Comparison of ENCODE assay signal across 8 mouse cellular contexts in genomic region chr4:132639191-132639713, GRCm38 (mm10). TPM values are rescaled to one million over a fixed set of nuclear protein-coding genes. Genes with fewer than 3 reads are reported as not detected.
DNase-seq lines count a peak whose midpoint lies in the region; ATAC-seq and TF ChIP-seq lines count a peak whose summit lies in the region.

No protein-coding gene starts in this region.

- no peak for ATAC-seq in hindbrain, embryonic 11.5 days (ENCODE audit: low FRiP score)
- ATAC-seq in liver, postnatal 0 days: peak; percentile 63

- H3K4me1 ChIP-seq in kidney, adult 2 months (ENCODE audit: control insufficient read depth, insufficient read depth, low read length): no peaks in the 10 kb centered on the region
- H3K4me1 ChIP-seq in E14TG2a.4 (replicated peaks; ENCODE audit: low read depth, low read length): peaks cover 40% of the 10 kb centered on the region
- H3K4me1 ChIP-seq in cortical plate, adult 2 months (ENCODE audit: control insufficient read depth, insufficient read depth, low read length): no peaks in the 10 kb centered on the region
- 0 out of 2 replicates have a peak, but pooled peaks cover 2% of the 10 kb centered on the region for H3K4me1 ChIP-seq in hindbrain, embryonic 11.5 days (replicated peaks; ENCODE audit: control insufficient read depth, insufficient read depth, low read length)
- H3K4me1 ChIP-seq in liver, postnatal 0 days (ENCODE audit: insufficient read depth): peaks cover 7% of the 10 kb centered on the region

- H3K9ac ChIP-seq in hindbrain, embryonic 11.5 days (ENCODE audit: low read depth, low read length): peak overlapping the region; percentile 90
- H3K9ac ChIP-seq in liver, postnatal 0 days (replicated peaks): peak overlapping the region; percentile 90

- no peaks in the 10 kb centered on the region for H3K9me3 ChIP-seq in E14TG2a.4 (ENCODE audit: low read length)
- no peaks in the 10 kb centered on the region for H3K9me3 ChIP-seq in hindbrain, embryonic 11.5 days (ENCODE audit: control insufficient read depth, low read length)
- no peaks in the 10 kb centered on the region for H3K9me3 ChIP-seq in liver, postnatal 0 days (ENCODE audit: low read length)

- peak overlapping the region; percentile 76 for H3K4me3 ChIP-seq in kidney, adult 2 months (ENCODE audit: insufficient read depth, low read depth, low read length)
- peak overlapping the region; percentile 97 for H3K4me3 ChIP-seq in E14TG2a.4 (replicated peaks; ENCODE audit: low read length)
- H3K4me3 ChIP-seq in cortical plate, adult 2 months (ENCODE audit: insufficient read depth, low read length): peak overlapping the region; percentile 56
- peak overlapping the region; percentile 95 for H3K4me3 ChIP-seq in hindbrain, embryonic 11.5 days (ENCODE audit: low read depth, low read length)
- peak overlapping the region; percentile 89 for H3K4me3 ChIP-seq in liver, postnatal 0 days (ENCODE audit: low read depth, low read length)

- no peak for TF ChIP-seq CTCF in kidney, adult 2 months (conservative IDR thresholded peaks at IDR 0.05; ENCODE audit: insufficient read depth, insufficient read length, low read depth, low read length)
- TF ChIP-seq CTCF in E14TG2a.4 (conservative IDR thresholded peaks at IDR 0.05; ENCODE audit: low read length): no peak
- TF ChIP-seq CTCF in cortical plate, adult 2 months (IDR thresholded peaks at IDR 0.05; ENCODE audit: extremely low read depth, insufficient read depth, low read length): no peak
- no peak for TF ChIP-seq CTCF in liver, postnatal 0 days (IDR thresholded peaks at IDR 0.05; ENCODE audit: low read depth)

- no peak for TF ChIP-seq POLR2A in kidney, adult 2 months (IDR thresholded peaks at IDR 0.05; ENCODE audit: low read depth, low read length)
- TF ChIP-seq POLR2A in cortical plate, adult 2 months (IDR thresholded peaks at IDR 0.05; ENCODE audit: extremely low read depth, insufficient read depth, low read length): no peak

- WGBS in kidney, adult 2 months: 2% methylated on average over 35 of the region's 35 CpGs
- WGBS in hindbrain, embryonic 11.5 days: 0% methylated on average over 30 of the region's 35 CpGs
- under 1% methylated on average over 32 of the region's 35 CpGs for WGBS in liver, postnatal 0 days (ENCODE audit: insufficient replicate concordance)

- peak overlapping the region; percentile 46 for H3K27ac ChIP-seq in kidney, adult 2 months (ENCODE audit: insufficient read depth, low read depth, low read length)
- no peak overlapping the region for H3K27ac ChIP-seq in cortical plate, adult 2 months (ENCODE audit: insufficient read depth, low read length)
- H3K27ac ChIP-seq in hindbrain, embryonic 11.5 days (ENCODE audit: low read depth, low read length): peak overlapping the region; percentile 80
- peak overlapping the region; percentile 88 for H3K27ac ChIP-seq in liver, postnatal 0 days (ENCODE audit: low read depth)

- H3K27me3 ChIP-seq in kidney, adult 2 months (replicated peaks; ENCODE audit: control insufficient read depth, insufficient read depth, low read length): no peaks in the 10 kb centered on the region
- H3K27me3 ChIP-seq in E14TG2a.4 (ENCODE audit: insufficient read depth, low read length): no peaks in the 10 kb centered on the region
- H3K27me3 ChIP-seq in hindbrain, embryonic 11.5 days (ENCODE audit: control insufficient read depth, insufficient read depth, low read length): no peaks in the 10 kb centered on the region
- no peaks in the 10 kb centered on the region for H3K27me3 ChIP-seq in liver, postnatal 0 days (ENCODE audit: insufficient read depth, low read length)
- no peaks in the 10 kb centered on the region for H3K27me3 ChIP-seq in splenic B cell, adult 2 months (ENCODE audit: control insufficient read depth, insufficient read depth, low read length, poor library complexity, severe bottlenecking)

- peak; percentile 32 for DNase-seq in kidney, adult 2 months
- DNase-seq in kidney, adult 18-20 months: no peak
- DNase-seq in hindbrain, embryonic 11.5 days (ENCODE audit: low spot score): no peak
- DNase-seq in liver, postnatal 0 days: no peak
- peak; percentile 27 for DNase-seq in splenic B cell, adult 2 months (ENCODE audit: low read depth, low spot score)
- no peak for DNase-seq in retina, postnatal 1 day

- peak overlapping the region; percentile 89 for H3K4me2 ChIP-seq in hindbrain, embryonic 11.5 days (replicated peaks; ENCODE audit: low read depth, low read length)
- peak overlapping the region; percentile 88 for H3K4me2 ChIP-seq in liver, postnatal 0 days (ENCODE audit: low read depth, low read length)

- no peaks in the 10 kb centered on the region; the same call in 1 of the 2 replicates for H3K36me3 ChIP-seq in kidney, adult 2 months (ENCODE audit: control insufficient read depth, insufficient read depth, low read length)
- peaks cover 26% of the 10 kb centered on the region for H3K36me3 ChIP-seq in E14TG2a.4 (ENCODE audit: insufficient read depth, low read length)
- H3K36me3 ChIP-seq in hindbrain, embryonic 11.5 days (ENCODE audit: control insufficient read depth, insufficient read depth, low read length): no peaks in the 10 kb centered on the region
- no peaks in the 10 kb centered on the region; the same call in 1 of the 2 replicates for H3K36me3 ChIP-seq in liver, postnatal 0 days (replicated peaks; ENCODE audit: insufficient read depth, low read length)
- peaks cover 3% of the 10 kb centered on the region; the same call in 1 of the 2 replicates for H3K36me3 ChIP-seq in splenic B cell, adult 2 months (ENCODE audit: control insufficient read depth, insufficient read depth, low read length, poor library complexity, severe bottlenecking)

- TF ChIP-seq EP300 in liver, postnatal 0 days (IDR thresholded peaks at IDR 0.05; ENCODE audit: low read depth): no peak

RNA-seq across cellular contexts. Expression of gene Eya3, which starts 0.5 kb away (rescaled TPM):
- 19.0 and 21.6 TPM in 2 replicates for polyA plus RNA-seq in kidney, adult 2 months (2012; rRNA removed)
- 24.5 and 25.5 TPM in 2 replicates for polyA plus RNA-seq in cortical plate, adult 2 months (2012; rRNA removed)
- polyA plus RNA-seq in hindbrain, embryonic 11.5 days (2014; fragmentation: Nextera tagmentation; extraction: Ambion mirVana): 21.9 and 34.1 TPM in 2 replicates
- 6.0 and 6.3 TPM in 2 replicates for polyA plus RNA-seq in liver, postnatal 0 days (2015; fragmentation: Nextera tagmentation; extraction: Ambion mirVana)

Comparison
In these comparisons a context has a peak if more than half of its experiments do, and no peak if none do; other contexts are left out.
1. DNase-seq: peak in kidney, adult 2 months (single experiment) and splenic B cell, adult 2 months (single experiment); none in kidney, adult 18-20 months (single experiment), hindbrain, embryonic 11.5 days (single experiment), liver, postnatal 0 days (single experiment) and retina, postnatal 1 day (single experiment).
2. Peak in every context shown above with its lines, with median percentiles within 50 percentile points of each other: H3K4me3 ChIP-seq.